Mouse (Mus musculus) megakaryocyte progenitor cell, adult 5-6 weeks (primary cell): ENCODE data around the gene Etfbkmt. TPM values are rescaled to one million over a fixed set of nuclear protein-coding genes. Genes with fewer than 3 reads are reported as not detected.
"Not testable (repeated sequence)": the region's sequence is repeated elsewhere in the genome, so short reads cannot be mapped to it uniquely, and the experiment has no call there.

ENCODE experiments used
- ATAC-seq: replicated peaks from 2 replicates; pipeline ENCODE4 v1.8.0; 2016; ENCODE audit warnings: mild to moderate bottlenecking, moderate TSS enrichment, inconsistent platforms; ENCODE audit not compliant: poor library complexity
- total RNA-seq, 2 experiments: library from RNA; stranded (forward) in 1 of 2; stranded (reverse) in 1 of 2; fragments of 157-497, 149-512 nt in 1 of 2; fragments of 200-1000 nt in 1 of 2; gene quantifications; 2 replicates each; pipeline versions ENCODE4 v1.2.3 to v1.2.4; 2015 to 2017

Gene Etfbkmt
- total RNA-seq, 2 experiments from 2014 or later, result 10.8 to 21.1 TPM

DNA sequence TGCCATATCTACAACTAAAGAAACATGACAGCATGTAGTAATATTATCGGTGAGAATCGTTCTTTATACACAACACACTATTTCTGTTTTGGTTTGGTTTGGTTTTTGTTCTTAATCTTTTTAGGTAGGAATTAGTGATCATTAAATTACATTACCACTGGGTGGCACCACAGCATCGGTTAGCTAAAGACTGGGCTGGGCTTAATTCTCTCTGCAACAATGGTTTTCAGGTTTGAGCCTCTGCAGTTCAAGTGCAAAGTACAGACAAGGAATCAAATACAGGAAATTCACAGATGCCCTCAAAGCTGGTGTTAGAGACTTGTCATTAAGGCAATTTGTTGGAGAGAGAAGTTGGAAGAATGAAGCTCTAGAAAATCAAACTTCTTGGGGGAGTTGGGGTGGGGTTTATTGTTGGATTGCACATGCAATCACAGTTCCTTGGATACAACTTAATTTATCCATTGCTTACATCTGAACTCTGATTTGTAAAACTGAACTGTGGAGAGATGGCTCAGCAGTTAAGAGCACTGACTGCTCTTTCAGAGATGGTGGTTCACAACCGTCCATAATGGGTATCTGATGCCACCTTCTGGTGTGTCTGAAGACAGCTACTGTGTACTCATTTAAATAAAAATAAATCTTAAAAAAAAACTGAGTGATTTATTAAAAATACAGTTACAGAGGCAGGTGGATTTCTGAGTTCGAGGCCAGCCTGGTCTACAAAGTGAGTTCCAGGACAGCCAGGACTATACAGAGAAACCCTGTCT is 7.2 kb upstream of the Etfbkmt start:
- ATAC-seq, result peak; percentile 99

DNA sequence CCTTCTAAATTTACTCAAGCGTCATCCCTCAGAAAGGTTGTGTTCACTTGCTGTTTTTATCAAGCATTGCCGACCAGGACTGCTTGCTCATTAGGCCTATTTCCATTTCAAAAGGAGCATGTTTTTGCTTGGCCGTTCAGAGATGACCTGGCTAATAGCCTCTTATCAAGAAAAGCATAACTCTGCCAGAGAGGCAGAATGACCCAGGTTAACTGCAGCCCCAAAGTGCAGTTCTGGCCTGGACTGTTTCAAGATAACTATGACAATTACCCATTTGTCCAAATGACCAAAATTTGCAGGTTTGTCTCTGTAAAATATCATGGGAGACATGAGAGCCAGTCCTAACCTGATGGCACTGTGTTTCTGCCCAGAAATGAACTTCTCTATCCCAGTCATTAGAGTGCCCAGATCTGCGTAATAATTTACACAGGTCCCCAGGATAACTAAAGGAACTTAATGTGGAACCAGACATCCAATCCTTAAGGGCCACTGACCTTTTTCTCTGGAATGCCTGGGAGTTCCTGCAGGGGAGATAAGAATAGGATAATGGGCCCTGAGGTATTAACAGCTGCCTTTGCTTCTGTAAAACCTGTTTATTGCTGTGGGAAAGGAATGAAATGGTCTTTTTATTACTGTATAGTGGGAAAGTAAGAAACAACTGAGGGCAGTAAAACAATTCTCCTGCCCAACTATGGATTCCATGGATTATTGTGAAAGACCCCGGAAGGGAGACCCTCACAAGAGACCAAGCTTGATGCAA is 5.1 kb upstream of the Etfbkmt start:
- no peak for ATAC-seq

DNA sequence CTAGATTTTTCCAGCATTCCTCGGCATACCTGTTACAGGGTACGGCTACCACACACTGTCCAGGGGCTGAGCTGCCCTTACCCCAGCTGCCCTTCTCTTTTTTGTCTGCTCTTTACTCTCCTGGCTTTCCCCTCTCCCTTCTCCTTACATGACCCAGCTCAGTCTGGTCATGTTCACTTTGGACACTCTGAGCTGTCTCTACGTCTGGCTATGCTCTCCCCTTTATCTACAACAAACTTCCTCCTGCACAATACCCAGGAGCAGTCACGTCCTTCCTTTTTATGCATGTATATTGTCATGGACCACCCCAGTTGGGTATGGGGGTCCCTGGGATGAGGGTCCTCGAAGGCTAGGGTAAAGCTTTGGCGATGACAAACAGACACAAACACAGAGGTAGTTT is 4.0 kb upstream of the Etfbkmt start:
- no peak for ATAC-seq

DNA sequence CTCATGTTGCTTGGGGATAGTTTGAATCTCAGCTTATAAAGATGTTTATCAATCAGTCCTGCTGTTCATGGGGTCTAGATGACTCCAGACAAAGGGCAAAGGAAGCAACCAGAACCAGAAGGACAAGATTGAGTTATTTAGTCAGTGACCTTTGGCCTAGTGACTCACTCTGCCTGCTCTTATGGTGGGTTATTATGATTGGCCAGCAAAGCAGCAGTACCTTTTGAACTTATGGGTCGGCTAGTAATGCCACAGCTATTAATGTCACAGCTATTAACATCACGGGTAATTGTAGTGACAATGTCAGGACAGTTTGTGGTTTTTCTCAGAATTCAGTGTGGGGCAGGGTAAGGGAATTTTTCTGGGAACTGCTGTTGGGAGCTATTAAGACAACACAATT is 1.7 kb upstream of the Etfbkmt start:
- ATAC-seq, result no peak

DNA sequence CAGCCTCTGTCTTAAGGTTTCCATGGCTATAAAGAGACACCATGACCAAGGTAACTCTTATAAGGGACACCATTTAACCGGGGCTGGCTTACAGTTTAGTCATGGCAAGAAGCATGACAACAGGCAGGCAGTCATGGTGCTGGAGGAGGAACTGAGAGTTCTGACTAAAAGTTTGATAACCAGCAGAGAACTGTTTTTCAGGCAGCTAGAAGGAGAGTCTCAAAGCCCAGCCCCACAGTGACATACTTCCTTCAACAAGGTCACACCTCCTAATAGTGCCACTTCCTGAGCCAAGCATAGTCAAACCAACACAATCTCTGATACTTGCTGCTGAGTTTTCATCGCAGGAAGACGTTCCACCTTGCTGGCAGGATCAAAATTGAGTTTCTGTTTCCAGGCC is 638 bp upstream of the Etfbkmt start:
- no peak for ATAC-seq

DNA sequence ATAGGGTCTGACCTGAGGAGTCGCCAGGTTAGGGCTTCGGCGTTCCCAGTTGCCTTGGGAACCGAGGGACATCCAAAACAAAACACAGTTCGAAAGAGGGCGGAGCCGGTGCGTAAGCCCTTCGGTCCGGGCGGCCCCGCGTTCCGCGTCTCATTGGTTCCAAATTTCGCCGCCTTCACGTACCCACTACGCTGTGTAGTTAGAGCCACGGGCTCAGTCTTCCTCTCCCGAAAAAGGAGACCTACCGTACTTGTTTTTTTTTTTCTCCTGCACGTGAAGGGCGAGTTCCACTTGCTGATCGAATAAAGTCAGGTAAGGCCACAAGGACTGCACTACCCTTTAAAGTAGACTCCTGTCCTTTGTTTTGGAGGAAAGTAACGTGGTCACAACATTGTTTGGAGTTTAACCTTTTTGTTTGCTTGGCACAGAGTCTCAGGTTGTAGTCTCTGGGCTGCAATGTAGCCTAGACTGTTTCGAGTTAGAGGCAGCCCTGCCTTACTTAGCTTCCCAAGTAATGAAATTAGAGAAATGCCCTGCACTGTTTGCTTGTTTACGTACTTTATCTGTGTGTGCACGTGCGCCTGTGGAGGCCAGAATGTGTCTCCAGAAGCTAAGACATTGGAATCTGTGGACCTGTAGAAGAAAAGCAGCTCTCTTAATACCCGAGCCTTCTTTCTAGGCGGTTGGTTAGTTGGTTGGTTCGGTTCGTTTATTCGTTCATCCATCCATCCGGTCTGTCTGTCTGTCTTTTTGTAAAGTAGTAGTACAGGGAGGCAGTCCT is 1.9 kb downstream of the Etfbkmt start:
- peak; percentile 93 for ATAC-seq

DNA sequence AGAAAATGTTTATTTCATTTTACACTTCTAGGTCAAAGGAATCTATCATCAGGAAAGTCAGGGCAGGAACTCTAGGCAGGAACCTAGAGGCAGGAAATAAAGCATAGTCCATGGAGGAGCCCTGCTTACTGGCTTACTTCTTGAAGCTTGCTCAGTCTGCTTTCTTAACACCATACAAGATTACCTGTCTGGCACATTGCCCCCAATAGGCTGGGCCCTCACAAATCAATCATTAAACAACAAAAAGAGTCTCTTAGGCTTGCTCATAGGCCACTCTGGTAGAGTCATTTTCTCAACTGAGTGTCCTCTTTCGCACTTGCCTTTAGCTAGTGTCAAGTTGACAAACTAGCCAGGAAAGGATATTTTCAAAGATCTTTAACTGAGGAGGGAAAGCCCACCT is 5.5 kb downstream of the Etfbkmt start:
- ATAC-seq, result no peak

DNA sequence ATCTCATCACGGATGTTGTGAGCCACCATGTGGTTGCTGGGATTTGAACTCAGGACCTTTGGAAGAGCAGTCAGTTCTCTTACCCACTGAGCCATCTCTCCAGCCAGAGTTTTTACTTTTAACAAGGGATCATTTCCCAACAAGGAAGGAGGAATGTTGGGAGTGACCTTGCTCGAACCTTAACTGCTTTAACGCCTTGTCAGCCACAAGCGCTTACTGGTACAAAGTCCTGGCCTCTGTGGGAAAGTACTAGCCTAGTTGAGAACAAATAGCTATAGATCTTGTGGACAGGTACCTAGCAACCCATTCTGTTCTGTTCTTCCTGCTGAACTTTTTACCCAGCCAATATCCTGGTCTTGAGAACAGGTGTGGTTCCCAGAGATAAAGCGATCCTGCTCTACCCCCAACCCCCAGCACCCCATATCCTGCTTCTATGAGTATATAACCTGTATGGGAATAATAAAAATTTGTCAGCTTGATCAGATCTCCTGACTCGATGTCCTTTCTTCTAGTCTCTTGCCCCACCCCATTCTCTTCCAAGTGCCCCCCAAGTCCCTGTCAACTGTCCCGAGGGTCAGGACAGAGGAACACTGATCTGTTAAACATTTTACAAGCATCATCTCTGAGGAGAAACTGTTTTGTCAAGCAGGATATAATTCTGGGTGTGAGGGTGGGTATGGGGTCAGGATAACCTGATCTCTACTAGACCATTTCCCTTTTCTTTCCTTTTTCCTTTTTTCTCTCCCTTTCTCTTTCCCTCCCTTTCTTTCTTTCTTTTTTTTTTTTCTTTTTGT is 9.0 kb downstream of the Etfbkmt start:
- ATAC-seq, result no peak

DNA sequence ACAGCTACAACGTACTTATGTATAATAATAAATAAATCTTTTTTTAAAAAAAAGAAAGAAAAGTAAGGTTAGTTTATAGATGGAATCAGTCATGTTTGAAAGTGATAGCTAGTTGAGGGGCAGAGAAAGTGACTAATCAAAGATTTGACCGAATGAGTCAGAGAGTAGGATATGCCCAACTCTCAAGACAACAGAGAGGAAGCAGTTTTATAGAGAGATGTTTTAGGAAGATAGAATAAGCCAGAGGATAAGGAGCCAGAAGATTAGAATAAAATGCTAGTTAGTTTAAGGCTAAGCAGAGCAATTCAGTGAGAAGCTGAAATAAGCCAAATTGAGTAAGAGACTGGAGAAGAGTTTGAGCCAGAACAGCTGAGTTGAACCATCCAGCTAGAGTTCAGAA is 12.5 kb downstream of the Etfbkmt start:
- no peak for ATAC-seq

DNA sequence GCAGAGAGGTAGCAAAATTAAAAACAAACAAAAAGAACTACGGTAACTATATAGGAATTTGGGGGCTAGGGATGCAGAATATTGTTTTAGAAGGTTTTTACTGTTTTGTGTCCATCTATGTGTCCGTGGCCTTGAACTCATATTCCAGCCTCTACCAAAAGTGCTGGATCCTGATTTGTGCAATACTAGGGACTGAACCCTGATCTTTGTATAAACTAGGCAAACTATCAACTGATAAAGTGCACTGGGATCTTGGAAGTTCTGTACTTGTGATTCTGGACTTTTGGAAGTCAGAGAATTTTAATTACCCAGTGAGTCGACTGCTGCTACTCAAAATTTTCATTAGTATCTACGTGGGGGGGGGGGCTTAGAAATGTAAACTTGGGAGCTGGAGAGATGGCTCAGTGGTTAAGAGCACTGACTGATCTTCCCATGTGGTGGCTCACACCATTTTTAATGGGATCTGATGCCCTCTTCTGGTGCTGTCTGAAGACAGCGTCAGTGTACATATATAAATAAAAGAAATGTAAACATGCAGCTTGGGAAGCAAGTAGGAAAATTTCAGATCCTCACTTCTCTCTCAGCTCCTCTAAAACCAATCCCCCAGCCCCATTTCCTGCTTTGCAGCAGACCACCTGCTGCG is 13.9 kb downstream of the Etfbkmt start:
- ATAC-seq, result no peak

DNA sequence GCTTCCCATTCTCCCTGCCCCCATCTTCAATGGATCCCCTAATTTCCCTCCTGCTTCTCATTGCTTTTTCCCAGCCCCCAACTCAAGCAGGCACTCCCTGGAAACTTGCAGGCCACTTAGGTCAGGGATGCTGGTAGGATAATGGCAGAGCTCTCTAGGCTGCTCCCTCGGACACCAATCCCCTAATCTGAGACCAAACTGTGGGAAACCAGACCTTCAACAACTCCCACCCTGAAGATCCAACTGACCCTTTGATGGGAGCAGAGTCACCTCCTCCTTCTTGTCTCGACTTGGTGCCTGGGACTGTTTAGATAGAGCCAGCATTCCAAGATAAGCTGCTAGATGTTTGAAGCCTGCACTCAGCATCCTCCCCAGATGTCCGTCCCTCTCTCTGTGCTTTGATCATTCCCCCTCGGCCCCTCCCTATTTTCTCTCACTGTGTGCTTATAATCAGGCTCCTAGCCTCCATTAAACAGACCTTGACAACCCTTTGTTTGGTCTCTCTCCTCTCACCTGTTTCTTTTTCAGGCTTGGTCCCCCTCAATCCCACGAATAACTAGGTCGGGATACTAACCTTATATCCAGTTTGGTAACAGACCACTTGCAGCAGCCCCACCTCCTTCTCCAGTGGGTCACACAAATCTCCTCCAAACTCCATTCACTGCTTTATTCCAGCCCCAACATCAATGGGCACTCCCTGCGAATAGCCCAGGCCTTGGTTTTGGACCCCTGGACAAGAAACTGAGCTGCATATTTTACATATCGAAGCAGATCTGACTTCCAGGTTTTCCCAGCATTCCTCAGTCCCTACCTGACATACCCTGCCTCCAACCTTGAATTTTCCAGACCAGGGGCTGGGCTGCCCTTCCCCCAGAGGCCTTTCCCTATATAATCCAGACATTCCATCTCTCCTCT is 14.7 kb downstream of the Etfbkmt start:
- ATAC-seq, result no peak

DNA sequence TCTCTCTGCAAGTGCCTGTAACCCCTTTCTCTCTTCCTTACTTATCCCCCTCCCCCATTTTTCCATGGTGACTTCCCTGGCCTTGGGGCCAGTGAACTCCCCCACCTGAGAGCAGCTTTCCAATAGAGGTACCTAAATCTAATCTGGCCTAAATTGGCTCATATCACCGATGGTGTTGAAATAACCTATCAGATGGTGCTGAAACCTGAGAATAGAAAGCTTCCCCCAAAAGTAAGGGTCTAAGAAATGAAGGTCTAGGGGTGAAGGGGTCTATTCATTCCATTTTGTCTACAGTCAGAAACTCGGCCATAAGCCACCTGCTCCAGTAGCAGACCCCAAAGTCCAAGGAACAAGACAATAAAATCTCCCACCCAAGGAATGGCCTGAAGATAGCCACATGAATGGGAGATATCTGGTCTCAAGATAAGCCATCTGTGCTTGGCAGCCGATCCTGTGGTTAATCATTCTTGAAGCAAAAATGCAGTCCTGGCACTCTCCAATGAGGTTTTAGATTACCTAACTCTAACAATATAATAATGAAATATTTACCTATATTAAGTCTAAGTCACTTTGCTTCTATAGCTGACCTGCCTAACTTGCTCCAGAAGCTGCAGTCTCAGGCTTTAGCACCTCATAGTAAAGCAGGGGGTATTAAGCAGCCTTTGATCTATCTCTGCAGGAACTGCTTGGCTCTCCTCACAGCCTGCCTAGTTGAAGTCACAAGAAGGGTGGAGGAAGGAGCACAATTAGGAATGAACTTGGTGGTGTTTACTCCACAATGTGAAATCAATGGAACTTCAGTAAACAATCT is 15.6 kb downstream of the Etfbkmt start:
- ATAC-seq, result peak; percentile 75

DNA sequence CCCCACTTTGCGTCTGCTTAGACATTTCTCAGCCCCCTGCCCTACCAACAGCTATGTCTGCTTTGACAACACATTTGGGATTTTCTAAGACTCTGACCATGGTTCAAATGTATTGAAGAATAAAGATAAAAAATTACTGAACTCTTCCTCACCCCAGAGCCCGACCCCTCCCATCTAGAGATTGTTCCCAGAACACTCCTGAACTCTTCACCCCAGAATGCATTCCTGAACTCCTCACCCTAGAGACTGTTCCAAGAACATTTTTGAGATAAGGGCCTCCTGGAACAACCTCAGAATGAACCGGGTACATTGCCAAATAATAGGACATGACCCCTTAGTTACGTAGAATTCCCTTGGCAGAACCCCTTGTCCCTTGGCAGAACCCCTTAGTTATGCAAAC is 27.4 kb downstream of the Etfbkmt start:
- ATAC-seq, result not testable (repeated sequence)

DNA sequence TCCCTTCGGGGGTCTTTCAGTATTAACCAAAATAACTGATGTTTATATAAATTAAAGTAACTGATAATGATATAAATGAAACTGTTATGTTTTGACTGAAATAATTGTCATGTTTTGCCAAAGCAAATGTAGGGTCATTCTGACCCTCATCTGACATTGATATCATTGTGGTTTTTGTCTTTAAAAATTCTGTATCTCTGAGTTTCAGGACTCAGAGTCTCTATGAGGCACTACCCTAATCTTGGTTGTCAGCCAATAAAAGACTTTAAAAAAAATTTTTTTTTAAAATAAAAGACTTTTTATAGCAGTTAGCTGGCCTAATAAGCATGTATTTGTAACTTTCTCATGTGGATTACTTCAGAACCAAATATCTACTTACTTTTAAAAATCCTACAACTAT is 28.0 kb downstream of the Etfbkmt start:
- peak; percentile 58; the same call in 1 of the 2 replicates for ATAC-seq

DNA sequence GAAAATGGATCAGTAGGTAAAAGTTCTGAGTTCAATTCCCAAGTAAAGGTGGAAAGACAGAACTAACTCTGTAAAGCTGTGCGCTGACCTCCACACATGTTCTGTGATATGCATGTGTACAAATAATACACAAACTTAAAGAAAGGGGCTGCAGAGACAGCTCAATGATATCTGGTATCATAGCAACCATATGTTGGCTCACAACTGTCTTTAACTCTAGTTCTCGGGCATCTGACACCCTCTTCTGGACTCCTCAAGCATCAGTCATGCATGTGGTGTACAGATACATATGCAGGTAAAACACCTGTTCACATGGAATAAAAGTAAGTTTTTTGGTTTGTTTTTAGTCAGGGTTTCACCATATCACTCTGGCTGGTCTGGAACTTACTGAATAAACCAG is 28.8 kb downstream of the Etfbkmt start:
- ATAC-seq, result 0 out of 2 replicates have a peak, but pooled peaks have one; percentile 34

DNA sequence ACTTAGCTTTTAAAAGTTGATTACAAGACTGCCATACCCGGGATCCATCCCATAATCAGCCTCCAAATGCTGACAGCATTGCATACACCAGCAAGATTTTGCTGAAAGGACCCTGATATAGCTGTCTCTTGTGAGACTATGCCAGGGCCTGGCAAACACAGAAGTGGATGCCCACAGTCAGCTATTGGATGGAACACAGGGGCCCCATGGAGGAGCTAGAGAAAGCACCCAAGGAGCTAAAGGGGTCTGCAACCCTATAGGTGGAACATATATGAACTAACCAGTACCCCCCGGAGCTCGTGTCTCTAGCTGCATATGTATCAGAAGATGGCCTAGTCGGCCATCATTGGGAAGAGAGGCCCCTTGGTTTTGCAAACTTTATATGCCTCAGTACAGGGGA is 30.3 kb downstream of the Etfbkmt start:
- ATAC-seq, result not testable (repeated sequence)

DNA sequence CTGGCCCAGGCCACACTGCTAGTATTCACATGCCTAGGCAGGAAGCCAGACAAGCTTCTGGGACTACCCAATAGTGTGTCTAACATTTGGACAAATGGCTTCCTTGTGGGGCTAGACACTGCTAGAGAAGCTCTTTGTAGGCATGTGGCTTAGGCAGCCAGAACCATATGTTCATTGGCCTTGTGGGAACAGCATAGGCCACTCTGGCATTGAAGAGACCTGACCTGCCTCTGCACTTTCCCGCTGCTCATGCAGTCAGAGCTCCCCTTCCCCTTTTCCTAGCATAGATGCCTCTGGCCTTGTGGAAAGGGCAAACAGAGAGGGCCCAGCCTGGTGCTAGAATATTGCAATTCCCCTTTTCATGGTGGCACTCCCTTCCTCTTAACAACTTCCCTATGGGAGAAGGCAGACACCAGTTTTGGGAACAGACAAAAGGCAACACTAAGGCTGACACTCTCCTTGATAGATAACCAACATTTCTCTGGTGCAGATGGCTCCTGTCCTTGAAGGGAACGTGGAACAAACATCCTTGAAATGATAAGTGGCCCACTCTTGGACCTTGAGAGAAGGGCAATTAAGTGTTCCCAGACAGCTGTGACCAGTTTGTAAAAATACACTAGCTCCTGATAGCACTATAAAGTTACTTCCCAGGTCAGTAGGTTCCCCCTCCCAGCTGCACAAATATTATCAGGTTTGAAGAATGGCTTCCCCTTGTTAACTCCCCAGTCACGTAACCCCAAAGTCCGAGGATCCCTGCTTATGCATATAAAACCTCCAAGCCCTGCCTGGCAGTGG is 34.4 kb downstream of the Etfbkmt start:
- ATAC-seq, result no peak
